Mouse (Mus musculus) ES-E14 (cell line): ENCODE results near the gene Evi5.

ENCODE experiments used
- CHD2 ChIP-seq: IDR thresholded peaks from 2 replicates; pipeline ENCODE4 v1.6.1; 2014; ENCODE audit warnings: mild to moderate bottlenecking, low read depth, low read length, inconsistent platforms
- HCFC1 ChIP-seq: IDR thresholded peaks from 2 replicates; pipeline ENCODE4 v1.6.1; 2012; ENCODE audit warnings: low read length, inconsistent platforms, borderline replicate concordance; ENCODE audit not compliant: insufficient read depth
- ZC3H11A ChIP-seq: IDR thresholded peaks from 2 replicates; pipeline ENCODE4 v1.6.1; 2012; ENCODE audit warnings: low read depth, mild to moderate bottlenecking, inconsistent platforms, low read length, borderline replicate concordance
- ZNF384 ChIP-seq: IDR thresholded peaks from 2 replicates; pipeline ENCODE4 v1.6.1; 2012; ENCODE audit warnings: low read depth, low read length, inconsistent platforms

DNA sequence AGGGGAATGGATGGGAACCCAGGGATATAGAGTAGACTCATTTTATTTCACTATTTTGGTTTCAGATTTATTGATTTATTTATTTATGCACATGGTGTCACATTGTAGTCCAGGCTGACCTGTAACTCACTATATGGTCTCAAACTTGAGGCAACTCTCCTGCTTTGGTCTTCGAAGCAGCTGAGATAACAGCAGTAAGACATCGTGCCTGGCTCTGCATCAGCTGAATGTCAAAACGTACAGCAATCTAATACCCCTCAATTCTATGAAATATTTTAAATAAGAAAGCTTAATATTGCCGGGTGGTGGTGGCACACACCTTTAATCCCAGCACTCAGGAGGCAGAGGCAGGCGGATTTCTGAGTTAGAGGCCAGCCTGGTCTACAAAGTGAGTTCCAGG lies 36.1 kb upstream of the Evi5 start:
- no peak for TF ChIP-seq ZNF384
- TF ChIP-seq CHD2 = no peak
- no peak for TF ChIP-seq HCFC1
- TF ChIP-seq ZC3H11A = no peak
